Mouse (Mus musculus): Measurements from ENCODE around the gene Tomm6. TPM values are rescaled to one million over a fixed set of nuclear protein-coding genes. Genes with fewer than 3 reads are reported as not detected.

Gene Tomm6
- total and polyA plus RNA-seq, 3 experiments, result 66.5 to 577 TPM; not detected in 1

DNA sequence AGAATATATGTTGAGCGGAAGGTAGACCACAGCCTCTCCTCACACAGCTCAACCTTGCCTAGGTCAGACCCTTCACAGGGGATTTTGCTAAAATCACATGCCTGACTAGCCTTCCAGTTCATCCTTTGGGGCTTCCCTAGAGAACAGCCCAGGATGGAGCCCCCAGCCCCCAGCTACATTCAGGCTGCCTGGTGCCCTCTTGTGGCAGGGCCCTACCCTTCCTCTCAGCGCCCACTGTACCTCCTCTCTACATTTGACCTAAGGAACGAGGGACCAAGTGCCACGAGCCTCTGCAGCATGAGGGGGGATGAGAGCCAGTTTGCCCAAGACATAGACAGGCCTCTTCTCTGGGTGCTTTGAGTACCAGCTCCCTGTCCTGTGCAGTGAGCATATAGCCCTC lies 16.5 kb upstream of the Tomm6 start:
- TF ChIP-seq SMC3 (IDR thresholded peaks at IDR 0.05; ENCODE audit: low read depth, low read length) (0 out of 2 replicates have a peak, but pooled peaks have one; percentile 5), GATA1 (IDR thresholded peaks at IDR 0.05; ENCODE audit: low read depth, low read length) (no peak), CTCF (IDR thresholded peaks at IDR 0.05 in 2 of 3, conservative IDR thresholded peaks at IDR 0.05 in 1 of 3; ENCODE audit: control insufficient read depth in 1 of 3, insufficient read depth in 1 of 3, low read depth in 2 of 3, low read length in 3 of 3, poor library complexity in 1 of 3, severe bottlenecking in 1 of 3) (peak in 2 of 3 experiments; percentile 36 to 48; a peak in 4 of 6 replicates)
- Histone ChIP-seq H3K36me3 (ENCODE audit: control insufficient read depth in 1 of 2, insufficient read depth in 2 of 2, low read length in 2 of 2) (no peaks in the 10 kb centered on the region), H3K4me3 (ENCODE audit: control insufficient read depth in 1 of 2, insufficient read depth in 1 of 2, low read depth in 2 of 2, low read length in 2 of 2) (no peak overlapping the region), H3K9ac (ENCODE audit: control insufficient read depth, low read depth, low read length, poor library complexity, severe bottlenecking) (no peak overlapping the region), H3K79me2 (ENCODE audit: control insufficient read depth, insufficient read depth, low read length, poor library complexity) (no peaks in the 10 kb centered on the region), H3K27ac (ENCODE audit: control insufficient read depth, low read depth, low read length) (no peak overlapping the region), H3K4me1 (ENCODE audit: control insufficient read depth in 1 of 2, insufficient read depth in 2 of 2, low read length in 2 of 2) (no peaks in the 10 kb centered on the region), H3K9me3 (replicated peaks; ENCODE audit: insufficient read depth, low read length) (no peaks in the 10 kb centered on the region), H3K27me3 (ENCODE audit: control insufficient read depth in 1 of 2, insufficient read depth in 2 of 2, low read length in 2 of 2) (no peaks in the 10 kb centered on the region)
- no peak for DNase-seq (ENCODE audit: low read depth, low spot score)

DNA sequence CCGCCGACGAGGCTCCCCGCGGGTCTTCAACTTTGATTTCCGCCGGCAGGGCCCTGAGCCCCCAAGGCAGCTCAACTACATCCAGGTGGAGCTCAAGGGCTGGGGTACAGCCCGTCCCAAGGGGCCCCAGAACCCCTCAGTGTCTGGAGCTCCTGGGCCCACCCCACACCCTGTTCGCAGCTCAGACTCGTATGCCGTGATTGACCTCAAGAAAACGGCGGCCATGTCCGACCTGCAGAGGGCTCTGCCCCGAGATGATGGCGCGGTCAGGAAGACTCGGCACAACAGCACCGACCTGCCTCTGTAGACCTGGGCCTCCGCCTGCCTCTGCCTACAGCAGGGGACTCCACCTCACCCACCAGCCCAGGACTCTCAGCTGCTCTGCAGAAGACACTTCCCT lies 15.4 kb upstream of the Tomm6 start:
- no peaks in the 10 kb centered on the region for H3K9me3 ChIP-seq (replicated peaks; ENCODE audit: insufficient read depth, low read length)
- no peaks in the 10 kb centered on the region for H3K27me3 ChIP-seq (ENCODE audit: control insufficient read depth in 1 of 2, insufficient read depth in 2 of 2, low read length in 2 of 2)
- H3K27ac ChIP-seq (ENCODE audit: control insufficient read depth, low read depth, low read length), result no peak overlapping the region
- no peaks in the 10 kb centered on the region for H3K79me2 ChIP-seq (ENCODE audit: control insufficient read depth, insufficient read depth, low read length, poor library complexity)
- H3K4me1 ChIP-seq (ENCODE audit: control insufficient read depth in 1 of 2, insufficient read depth in 2 of 2, low read length in 2 of 2), result no peaks in the 10 kb centered on the region
- no peak for TF ChIP-seq MXI1 (IDR thresholded peaks at IDR 0.05; ENCODE audit: low read depth, low read length)
- no peak for TF ChIP-seq MAX (IDR thresholded peaks at IDR 0.05; ENCODE audit: low read length)
- TF ChIP-seq ETS1 (IDR thresholded peaks at IDR 0.05; ENCODE audit: low read depth, low read length), result no peak
- TF ChIP-seq HCFC1 (IDR thresholded peaks at IDR 0.05; ENCODE audit: low read depth, low read length), result no peak
- no peak for TF ChIP-seq ELF1 (IDR thresholded peaks at IDR 0.05; ENCODE audit: low read depth, low read length)
- no peak for TF ChIP-seq ZNF384 (IDR thresholded peaks at IDR 0.05; ENCODE audit: low read depth, low read length)
- no peak for TF ChIP-seq NELFE (IDR thresholded peaks at IDR 0.05; ENCODE audit: low read depth, low read length)
- TF ChIP-seq MAFK (IDR thresholded peaks at IDR 0.05; ENCODE audit: borderline replicate concordance, low read depth, low read length), result no peak
- TF ChIP-seq MEF2A (IDR thresholded peaks at IDR 0.05; ENCODE audit: extremely low read depth, insufficient replicate concordance, low read depth, low read length, poor library complexity, severe bottlenecking), result no peak
- no peak for TF ChIP-seq E2F4 (IDR thresholded peaks at IDR 0.05; ENCODE audit: borderline replicate concordance, low read depth, low read length)
- no peak for TF ChIP-seq RAD21 (IDR thresholded peaks at IDR 0.05; ENCODE audit: low read depth, low read length)
- TF ChIP-seq ZC3H11A (IDR thresholded peaks at IDR 0.05; ENCODE audit: low read depth, low read length), result no peak
- no peak for TF ChIP-seq TBP (IDR thresholded peaks at IDR 0.05; ENCODE audit: low read depth, low read length)
- no peak for TF ChIP-seq KAT2A (conservative IDR thresholded peaks at IDR 0.05; ENCODE audit: low read depth, low read length)
- no peak for TF ChIP-seq USF1 (IDR thresholded peaks at IDR 0.05; ENCODE audit: low read depth, low read length)
- TF ChIP-seq SIN3A (IDR thresholded peaks at IDR 0.05; ENCODE audit: low read length), result no peak
- no peak for TF ChIP-seq ZMIZ1 (IDR thresholded peaks at IDR 0.05; ENCODE audit: low read depth, low read length)
- TF ChIP-seq NRF1 (IDR thresholded peaks at IDR 0.05; ENCODE audit: insufficient read depth, low read depth, low read length, poor library complexity, severe bottlenecking), result no peak
- TF ChIP-seq JUND (IDR thresholded peaks at IDR 0.05; ENCODE audit: low read depth, low read length), result no peak
- no peak for TF ChIP-seq RCOR1 (IDR thresholded peaks at IDR 0.05; ENCODE audit: low read depth, low read length)
- H3K9ac ChIP-seq (ENCODE audit: control insufficient read depth, low read depth, low read length, poor library complexity, severe bottlenecking), result no peak overlapping the region
- no peak overlapping the region for H3K4me3 ChIP-seq (ENCODE audit: control insufficient read depth in 1 of 2, insufficient read depth in 1 of 2, low read depth in 2 of 2, low read length in 2 of 2)
- H3K36me3 ChIP-seq (ENCODE audit: control insufficient read depth in 1 of 2, insufficient read depth in 2 of 2, low read length in 2 of 2), result no peaks in the 10 kb centered on the region
- no peak for DNase-seq (ENCODE audit: low read depth, low spot score)
